Mouse (Mus musculus) liver, embryonic 14.5 days (tissue): Measurements from ENCODE around the gene Atp6v1b1. TPM values are rescaled to one million over a fixed set of nuclear protein-coding genes. Genes with fewer than 3 reads are reported as not detected.
A peak's percentile ranks its signal among the peaks of the same experiment; 100 is the strongest.

Experiments used
- ATAC-seq: fragments of 200-750 bp; cut with Nextera tagmentation; 2 replicates; pipeline ENCODE4 v1.8.0; 2017; ENCODE audit warnings: moderate number of reproducible peaks, mild to moderate bottlenecking, moderate library complexity; ENCODE audit not compliant: insufficient read depth
- DNase-seq, 3 experiments: peaks; one replicate each; pipeline ENCODE4 v3.0.0-alpha.2; 2012 to 2013; ENCODE audit warnings: low read depth in 3 of 3, low spot score in 3 of 3
- H3K27ac ChIP-seq: fragments of 300-500 bp; sonication (generic); 2 replicates; pipeline ENCODE4 v1.5.1; 2014; ENCODE audit warnings: moderate library complexity, mild to moderate bottlenecking, control low read depth, inconsistent platforms
- H3K27me3 ChIP-seq: fragments of 300-500 bp; sonication (generic); 2 replicates; pipeline ENCODE4 v1.6.1; 2014; ENCODE audit warnings: mild to moderate bottlenecking, low read length, moderate library complexity; ENCODE audit not compliant: control insufficient read depth, insufficient read depth
- H3K36me3 ChIP-seq: fragments of 300-500 bp; sonication (generic); replicated peaks from 2 replicates; pipeline ENCODE4 v1.6.1; 2014; ENCODE audit warnings: low read depth; ENCODE audit not compliant: control insufficient read depth, insufficient read depth
- H3K4me1 ChIP-seq, 2 experiments: fragments of 200-500 bp in 1 of 2; fragments of 300-500 bp in 1 of 2; sonication (generic) in 1 of 2; replicated peaks; 2 replicates each; pipeline ENCODE4 v1.6.1; 2012 to 2014; ENCODE audit warnings: antibody characterized with exemption in 1 of 2, inconsistent platforms in 1 of 2, low read length in 1 of 2; ENCODE audit not compliant: control insufficient read depth in 2 of 2, insufficient read depth in 2 of 2
- H3K4me2 ChIP-seq: fragments of 300-500 bp; sonication (generic); 2 replicates; pipeline ENCODE4 v1.6.1; 2014; ENCODE audit warnings: low read depth, mild to moderate bottlenecking, control low read depth, moderate library complexity
- H3K4me3 ChIP-seq, 2 experiments: fragments of 200-500 bp in 1 of 2; fragments of 300-500 bp in 1 of 2; sonication (generic) in 1 of 2; 2 replicates each; pipeline ENCODE4 v1.5.1; 2012 to 2014; ENCODE audit warnings: low read depth in 2 of 2, low read length in 2 of 2, mild to moderate bottlenecking in 2 of 2, control low read depth in 1 of 2, inconsistent platforms in 1 of 2, moderate library complexity in 1 of 2; ENCODE audit not compliant: insufficient read depth in 1 of 2
- H3K9ac ChIP-seq: fragments of 300-500 bp; sonication (generic); replicated peaks from 2 replicates; pipeline ENCODE4 v1.6.1; 2014; ENCODE audit warnings: mild to moderate bottlenecking, control low read depth, moderate library complexity
- H3K9me3 ChIP-seq: fragments of 300-500 bp; sonication (generic); 2 replicates; pipeline ENCODE4 v1.6.1; 2016; ENCODE audit warnings: low read length, mixed read lengths; ENCODE audit not compliant: control insufficient read depth
- CTCF ChIP-seq: IDR thresholded peaks from 2 replicates; pipeline ENCODE4 v1.5.1; 2016; ENCODE audit warnings: antibody characterized with exemption, low read depth, control low read depth
- EP300 ChIP-seq: IDR thresholded peaks from 2 replicates; pipeline ENCODE4 v1.6.1; 2016; ENCODE audit warnings: antibody characterized with exemption, low read depth
- WGBS: fragments of 180-500 bp; shearing (Covaris S2); extraction: QIAGEN DNeasy Blood & Tissue Kit; methylation state at CpG from one replicate; pipeline ENCODE4 v1.1.7; 2014; ENCODE audit not compliant: insufficient replicate concordance; 5-methylcytosine and 5-hydroxymethylcytosine counted together
- polyA plus RNA-seq, 2 experiments: library from polyadenylated mRNA; depleted of rRNA in 1 of 2; stranded (reverse) in 1 of 2; unstranded in 1 of 2; fragments of >200 nt; fragmentation: Nextera tagmentation in 1 of 2; extraction: Ambion mirVana in 1 of 2; gene quantifications; 2 replicates each; pipeline versions ENCODE4 v1.2.1 to v1.2.3; 2012 to 2014

Gene Atp6v1b1
- polyA plus RNA-seq, 2 experiments = 0.02 TPM; not detected in 1

DNA sequence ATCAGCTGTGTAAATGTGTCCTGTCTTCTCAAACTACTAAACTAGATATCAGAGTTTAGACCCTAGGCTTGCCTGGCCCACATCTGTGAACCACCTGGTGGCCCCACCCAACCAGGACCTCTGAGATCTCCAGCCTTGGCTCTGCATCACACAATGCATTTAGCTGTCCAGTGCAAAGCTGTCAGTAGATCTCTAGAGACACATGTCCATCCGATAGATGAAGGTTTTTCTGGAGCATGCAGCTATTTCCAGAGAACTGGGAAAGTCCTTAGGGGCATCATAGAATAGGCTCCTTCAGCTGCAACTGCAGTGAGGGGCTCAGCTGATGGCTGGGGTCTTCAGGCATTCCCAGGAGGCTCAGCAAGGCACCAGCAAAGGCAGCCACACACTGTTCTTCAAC is 38.5 kb upstream of the Atp6v1b1 start:
- Histone ChIP-seq H3K4me3 (no peak overlapping the region), H3K27me3 (peaks cover 93% of the 10 kb centered on the region), H3K27ac (no peak overlapping the region), H3K9me3 (no peaks in the 10 kb centered on the region), H3K4me1 (no peaks in the 10 kb centered on the region), H3K9ac (no peak overlapping the region), H3K4me2 (no peak overlapping the region), H3K36me3 (no peaks in the 10 kb centered on the region)
- no peak for ATAC-seq
- DNase-seq = no peak
- TF ChIP-seq EP300 (no peak), CTCF (no peak)
- 7% methylated on average over 1 of the region's 1 CpGs for WGBS

DNA sequence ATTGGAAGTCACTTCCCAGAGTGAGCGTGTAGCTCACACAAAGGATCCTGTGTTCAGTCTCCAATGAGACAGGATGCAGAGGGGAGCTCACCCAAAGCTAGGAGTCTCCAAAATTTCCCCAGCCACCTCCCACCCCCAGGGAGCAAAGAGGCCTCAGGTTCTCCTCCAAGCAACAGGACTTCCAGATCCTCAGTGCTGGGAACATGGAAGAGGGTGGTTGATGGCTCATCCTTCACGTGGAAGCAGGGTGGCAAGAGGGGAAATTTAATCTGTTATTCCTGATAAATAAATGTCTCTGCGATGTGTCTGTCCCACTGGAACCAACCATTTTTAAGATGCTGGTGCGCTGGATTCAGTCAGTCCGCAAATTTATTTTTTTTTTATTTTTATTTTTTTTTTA is 38.1 kb upstream of the Atp6v1b1 start:
- 21% methylated on average over 5 of the region's 5 CpGs for WGBS
- Histone ChIP-seq H3K9me3 (no peaks in the 10 kb centered on the region), H3K27ac (no peak overlapping the region), H3K27me3 (peaks cover 93% of the 10 kb centered on the region), H3K4me3 (no peak overlapping the region), H3K9ac (no peak overlapping the region), H3K4me1 (no peaks in the 10 kb centered on the region), H3K4me2 (no peak overlapping the region), H3K36me3 (no peaks in the 10 kb centered on the region)
- DNase-seq = no peak
- ATAC-seq = no peak
- TF ChIP-seq EP300 (no peak), CTCF (no peak)

DNA sequence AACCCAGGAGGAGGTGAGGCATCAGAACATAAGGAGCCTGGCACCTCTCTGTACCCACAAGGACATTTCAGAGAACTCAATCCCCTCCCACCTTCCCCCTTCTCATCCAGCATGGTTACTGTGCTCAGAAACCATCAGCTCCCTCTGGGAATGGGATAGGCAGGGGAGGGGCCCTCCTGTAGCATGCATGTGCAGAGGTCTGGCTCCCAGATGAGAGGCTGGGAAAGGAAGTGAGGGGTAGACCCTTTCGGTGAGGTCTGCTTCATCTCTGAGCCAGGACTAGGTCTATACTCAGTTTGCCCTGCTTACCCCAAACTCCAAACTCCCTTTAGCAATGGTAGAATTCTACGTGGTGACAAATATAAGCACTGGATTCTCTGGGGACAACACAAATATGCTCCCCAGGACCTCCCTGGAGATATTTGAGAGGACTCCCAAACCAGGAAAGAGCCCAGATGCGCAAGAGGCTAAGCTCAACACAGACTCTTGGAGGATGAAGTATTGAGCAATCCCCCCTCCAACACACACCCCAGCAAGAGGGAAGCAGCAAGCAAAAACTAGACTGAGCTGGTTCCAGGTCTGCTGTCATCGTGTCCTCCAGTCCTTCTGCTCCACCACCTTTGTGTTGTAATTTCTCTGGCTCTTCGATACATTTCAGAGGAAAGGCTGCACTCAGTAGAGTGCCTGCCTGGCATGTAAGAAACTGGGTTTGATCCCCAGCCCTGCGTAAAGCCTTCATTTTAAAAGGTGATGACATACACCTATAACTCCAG is 34.9 kb upstream of the Atp6v1b1 start:
- Histone ChIP-seq H3K9ac (no peak overlapping the region), H3K27ac (no peak overlapping the region), H3K27me3 (peaks cover 98% of the 10 kb centered on the region), H3K4me1 (no peaks in the 10 kb centered on the region), H3K4me3 (no peak overlapping the region), H3K4me2 (no peak overlapping the region), H3K36me3 (no peaks in the 10 kb centered on the region), H3K9me3 (no peaks in the 10 kb centered on the region)
- 6% methylated on average over 6 of the region's 6 CpGs for WGBS
- DNase-seq (no peak), ATAC-seq (no peak)
- TF ChIP-seq CTCF = no peak
- TF ChIP-seq EP300 = no peak

DNA sequence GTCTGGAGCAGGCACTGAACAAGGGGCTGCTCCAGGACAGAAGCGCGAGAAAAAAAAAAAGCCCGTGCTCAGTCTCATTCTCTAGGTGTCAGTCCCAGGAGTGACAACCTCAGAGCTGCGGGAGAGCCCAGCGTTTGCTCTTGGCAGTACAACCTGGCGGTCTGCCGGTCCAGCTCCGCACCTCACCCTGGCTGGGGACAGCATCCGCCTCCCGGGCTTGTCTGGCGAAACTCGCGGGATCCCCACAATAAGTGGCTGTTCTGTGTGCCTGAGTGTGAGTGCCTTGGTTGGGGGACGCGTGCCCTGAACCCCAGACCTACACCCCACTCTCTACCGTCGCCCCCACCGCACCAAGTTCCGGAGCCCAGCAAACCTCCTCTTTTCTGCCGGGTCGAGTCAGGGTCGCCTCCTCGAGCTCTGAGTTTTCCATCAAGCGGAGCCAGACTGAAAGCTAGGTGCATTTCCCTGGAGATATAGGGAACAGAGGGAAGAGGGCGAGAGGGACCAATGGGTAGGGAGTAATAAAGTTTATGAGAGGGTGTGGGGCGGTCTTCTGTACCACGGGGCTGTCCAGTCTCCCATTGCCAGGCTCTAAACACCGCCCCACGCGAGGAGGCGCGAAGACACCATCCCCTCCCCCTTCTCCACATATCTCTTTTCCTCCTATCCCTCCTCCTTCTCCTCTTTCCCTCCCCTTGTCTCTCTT is 32.3 kb upstream of the Atp6v1b1 start:
- Histone ChIP-seq H3K27ac (no peak overlapping the region), H3K9me3 (no peaks in the 10 kb centered on the region), H3K27me3 (peaks cover 100% of the 10 kb centered on the region), H3K4me2 (peak overlapping the region; percentile 43), H3K4me1 (no peaks in the 10 kb centered on the region), H3K36me3 (no peaks in the 10 kb centered on the region), H3K4me3 (no peak overlapping the region), H3K9ac (no peak overlapping the region)
- 2% methylated on average over 32 of the region's 32 CpGs for WGBS
- no peak for TF ChIP-seq CTCF
- TF ChIP-seq EP300 = no peak
- DNase-seq (no peak), ATAC-seq (0 out of 2 replicates have a peak, but pooled peaks have one; percentile 11)

DNA sequence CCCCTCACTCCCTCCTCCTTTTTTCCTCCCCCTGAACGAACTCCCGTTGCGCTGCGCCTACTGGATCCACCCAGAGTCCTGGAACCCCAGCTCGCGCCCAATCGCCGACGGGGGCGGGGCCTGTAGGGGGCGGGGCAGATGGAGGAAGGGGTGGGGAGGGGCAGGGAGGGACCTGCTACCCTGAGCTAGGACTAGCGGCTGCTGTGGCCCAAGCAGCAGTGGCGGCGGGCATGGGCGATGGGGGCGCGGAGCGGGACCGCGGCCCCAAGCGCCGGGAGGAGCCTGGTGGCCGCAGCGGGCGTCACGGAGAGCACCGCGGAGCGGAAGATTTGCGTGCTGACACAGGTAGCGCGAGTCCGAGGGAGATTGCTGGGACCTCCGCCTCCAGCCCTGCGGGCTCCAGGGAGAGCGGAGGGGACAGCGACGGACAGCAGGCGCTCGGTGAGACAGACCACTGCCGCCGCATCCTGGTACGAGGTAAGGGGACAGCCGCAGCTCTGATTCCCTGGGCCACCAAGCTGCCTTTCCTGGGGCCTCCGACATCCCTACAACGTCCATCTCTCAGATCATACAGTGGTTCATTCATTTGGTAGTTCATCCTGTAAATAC is 31.6 kb upstream of the Atp6v1b1 start, which contains the start of gene Vax2:
Gene Vax2, plus strand, starts transcription at position 198 of the 609 bp plus-strand sequence.
- under 1% methylated on average over 46 of the region's 46 CpGs for WGBS
- TF ChIP-seq CTCF = no peak

More for the DNA sequence above, 31.6 kb upstream of the Atp6v1b1 start, which contains the start of gene Vax2:
- H3K9me3 ChIP-seq = no peaks in the 10 kb centered on the region
- peak within 1 kb of the TSS in 1 of 2 experiments; percentile 28; a peak in 1 of 4 replicates for H3K4me3 ChIP-seq
- ATAC-seq (peak; percentile 55; the same call in 1 of the 2 replicates), DNase-seq (peak; percentile 18 to 27 (median 22))
- H3K9ac ChIP-seq = no peak within 1 kb of the TSS
- no peaks in the 10 kb centered on the region for H3K36me3 ChIP-seq
- H3K4me1 ChIP-seq = no peaks in the 10 kb centered on the region
- peaks cover 100% of the 10 kb centered on the region for H3K27me3 ChIP-seq
- H3K4me2 ChIP-seq = peak within 1 kb of the TSS; percentile 43
- H3K27ac ChIP-seq = no peak within 1 kb of the TSS
